Mouse (Mus musculus): ENCODE measurements around the gene AI854703. TPM values are rescaled to one million over a fixed set of nuclear protein-coding genes. Genes with fewer than 3 reads are reported as not detected.

The AI854703 gene
- polyA plus RNA-seq, 1 experiment = 0.01 TPM

DNA sequence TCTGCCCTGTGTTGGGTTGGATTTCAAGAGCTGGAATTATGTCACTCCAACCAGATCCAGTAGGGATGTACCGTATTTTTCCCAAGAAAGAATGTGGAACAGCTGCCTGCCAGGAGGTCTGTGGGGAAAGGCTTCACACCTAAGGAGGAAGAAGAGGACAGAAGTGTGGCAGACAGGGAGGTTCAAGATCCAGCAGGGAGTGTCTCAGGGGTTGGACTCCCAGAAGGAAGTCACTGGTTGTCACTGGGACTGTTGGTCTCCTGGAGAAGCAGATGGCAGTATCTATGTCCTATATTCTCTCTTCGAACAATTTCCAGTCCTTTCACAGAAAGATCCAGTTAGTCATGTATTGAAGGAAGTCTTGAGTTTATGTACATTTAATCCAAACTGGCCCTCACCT lies 21.0 kb downstream of the AI854703 start:
- TF ChIP-seq MYOG (IDR thresholded peaks at IDR 0.05; ENCODE audit: control insufficient read depth in 1 of 3, insufficient read depth in 1 of 3, insufficient read length in 2 of 3, low read depth in 2 of 3) (no peak), USF1 (IDR thresholded peaks at IDR 0.05; ENCODE audit: low read depth) (no peak), CEBPB (IDR thresholded peaks at IDR 0.05; ENCODE audit: insufficient read depth, poor library complexity, severe bottlenecking) (no peak), TCF12 (IDR thresholded peaks at IDR 0.05; ENCODE audit: insufficient read depth, poor library complexity, severe bottlenecking) (no peak), POLR2A (IDR thresholded peaks at IDR 0.05; ENCODE audit: insufficient read length, low read depth) (no peak), SRF (IDR thresholded peaks at IDR 0.05; ENCODE audit: control insufficient read depth, insufficient read length, low read depth) (no peak), POLR2AphosphoS2 (IDR thresholded peaks at IDR 0.05; ENCODE audit: insufficient read length, low read depth) (no peak)
- H3K79me2 ChIP-seq (ENCODE audit: control insufficient read depth, insufficient read depth) = no peaks in the 10 kb centered on the region
- H3K27me3 ChIP-seq (ENCODE audit: control insufficient read depth, insufficient read depth, insufficient read length) = peaks cover 6% of the 10 kb centered on the region
- H3K4me3 ChIP-seq = no peak overlapping the region
- H3K4me2 ChIP-seq (ENCODE audit: low read depth) = no peak overlapping the region
- H3ac ChIP-seq (ENCODE audit: control insufficient read depth, insufficient read length) = no peak overlapping the region
- H3K36me3 ChIP-seq (ENCODE audit: control insufficient read depth, insufficient read depth) = no peaks in the 10 kb centered on the region

GRCm38 (mm10) chr6:48648779-48649178 lies 22.2 kb downstream of the AI854703 start:
- Histone ChIP-seq H3K79me2 (ENCODE audit: control insufficient read depth, insufficient read depth) (no peaks in the 10 kb centered on the region), H3K36me3 (ENCODE audit: control insufficient read depth, insufficient read depth) (no peaks in the 10 kb centered on the region), H3K4me3 (no peak overlapping the region), H3ac (ENCODE audit: control insufficient read depth, insufficient read length) (no peak overlapping the region), H3K4me2 (ENCODE audit: low read depth) (no peak overlapping the region), H3K27me3 (ENCODE audit: control insufficient read depth, insufficient read depth, insufficient read length) (peaks cover 6% of the 10 kb centered on the region)
- TF ChIP-seq POLR2AphosphoS2 (IDR thresholded peaks at IDR 0.05; ENCODE audit: insufficient read length, low read depth) (no peak), E2F4 (IDR thresholded peaks at IDR 0.05; ENCODE audit: insufficient read depth) (no peak), REST (IDR thresholded peaks at IDR 0.05; ENCODE audit: insufficient read depth, insufficient read length) (no peak), TCF3 (IDR thresholded peaks at IDR 0.05; ENCODE audit: insufficient read length, low read depth) (no peak), MYOD1 (IDR thresholded peaks at IDR 0.05; ENCODE audit: control insufficient read depth in 1 of 3, insufficient read length in 2 of 3, low read depth in 2 of 3) (no peak), USF1 (IDR thresholded peaks at IDR 0.05; ENCODE audit: low read depth) (no peak), MAX (IDR thresholded peaks at IDR 0.05; ENCODE audit: low read depth) (no peak), MYOG (IDR thresholded peaks at IDR 0.05; ENCODE audit: control insufficient read depth in 1 of 3, insufficient read depth in 1 of 3, insufficient read length in 2 of 3, low read depth in 2 of 3) (no peak), TCF12 (IDR thresholded peaks at IDR 0.05; ENCODE audit: insufficient read depth, poor library complexity, severe bottlenecking) (no peak), SRF (IDR thresholded peaks at IDR 0.05; ENCODE audit: control insufficient read depth, insufficient read length, low read depth) (no peak), CEBPB (IDR thresholded peaks at IDR 0.05; ENCODE audit: insufficient read depth, poor library complexity, severe bottlenecking) (no peak), POLR2A (IDR thresholded peaks at IDR 0.05; ENCODE audit: insufficient read length, low read depth) (no peak)

- Histone ChIP-seq H3K4me2 (ENCODE audit: low read depth) (no peak overlapping the region), H3K27me3 (ENCODE audit: control insufficient read depth, insufficient read depth, insufficient read length) (peaks cover 6% of the 10 kb centered on the region), H3K4me3 (no peak overlapping the region), H3K36me3 (ENCODE audit: control insufficient read depth, insufficient read depth) (no peaks in the 10 kb centered on the region), H3ac (ENCODE audit: control insufficient read depth, insufficient read length) (no peak overlapping the region), H3K79me2 (ENCODE audit: control insufficient read depth, insufficient read depth) (no peaks in the 10 kb centered on the region)
- no peak for TF ChIP-seq POLR2A (IDR thresholded peaks at IDR 0.05; ENCODE audit: insufficient read length, low read depth)
- no peak for TF ChIP-seq MAX (IDR thresholded peaks at IDR 0.05; ENCODE audit: low read depth)
- TF ChIP-seq MYOG (IDR thresholded peaks at IDR 0.05; ENCODE audit: control insufficient read depth in 1 of 3, insufficient read depth in 1 of 3, insufficient read length in 2 of 3, low read depth in 2 of 3) = no peak
- no peak for TF ChIP-seq CEBPB (IDR thresholded peaks at IDR 0.05; ENCODE audit: insufficient read depth, poor library complexity, severe bottlenecking)
These were observed 23.5 kb downstream of the AI854703 start for GRCm38 (mm10) chr6:48650041-48650440.

DNA sequence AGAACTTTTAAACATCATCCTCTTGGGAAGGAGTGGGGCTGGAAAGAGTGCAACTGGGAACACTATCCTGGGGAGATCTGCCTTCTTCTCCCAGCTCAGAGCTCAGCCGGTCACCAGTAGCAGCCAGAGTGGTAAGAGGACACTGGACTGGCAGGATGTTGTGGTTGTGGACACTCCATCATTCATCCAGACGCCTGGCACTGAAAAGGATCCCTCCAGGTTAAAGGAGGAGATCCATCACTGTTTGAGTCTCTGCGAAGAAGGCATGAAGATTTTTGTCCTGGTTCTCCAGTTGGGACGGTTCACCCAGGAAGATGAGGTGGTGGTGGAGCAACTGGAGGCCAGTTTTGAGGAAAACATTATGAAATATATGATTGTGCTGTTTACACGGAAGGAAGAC lies 32.2 kb downstream of the AI854703 start:
- TF ChIP-seq E2F4 (IDR thresholded peaks at IDR 0.05; ENCODE audit: insufficient read depth) = no peak
- no peak for TF ChIP-seq MYOD1 (IDR thresholded peaks at IDR 0.05; ENCODE audit: control insufficient read depth in 1 of 3, insufficient read length in 2 of 3, low read depth in 2 of 3)
- no peak for TF ChIP-seq REST (IDR thresholded peaks at IDR 0.05; ENCODE audit: insufficient read depth, insufficient read length)
- no peak for TF ChIP-seq USF1 (IDR thresholded peaks at IDR 0.05; ENCODE audit: low read depth)
- no peak for TF ChIP-seq MAX (IDR thresholded peaks at IDR 0.05; ENCODE audit: low read depth)
- TF ChIP-seq SRF (IDR thresholded peaks at IDR 0.05; ENCODE audit: control insufficient read depth, insufficient read length, low read depth) = no peak
- TF ChIP-seq MYOG (IDR thresholded peaks at IDR 0.05; ENCODE audit: control insufficient read depth in 1 of 3, insufficient read depth in 1 of 3, insufficient read length in 2 of 3, low read depth in 2 of 3) = no peak
- TF ChIP-seq TCF3 (IDR thresholded peaks at IDR 0.05; ENCODE audit: insufficient read length, low read depth) = no peak
- TF ChIP-seq CEBPB (IDR thresholded peaks at IDR 0.05; ENCODE audit: insufficient read depth, poor library complexity, severe bottlenecking) = no peak
- no peak for TF ChIP-seq POLR2AphosphoS2 (IDR thresholded peaks at IDR 0.05; ENCODE audit: insufficient read length, low read depth)
- no peak for TF ChIP-seq POLR2A (IDR thresholded peaks at IDR 0.05; ENCODE audit: insufficient read length, low read depth)
- no peak for TF ChIP-seq TCF12 (IDR thresholded peaks at IDR 0.05; ENCODE audit: insufficient read depth, poor library complexity, severe bottlenecking)
- H3K4me2 ChIP-seq (ENCODE audit: low read depth) = no peak overlapping the region
- no peak overlapping the region for H3ac ChIP-seq (ENCODE audit: control insufficient read depth, insufficient read length)
- peaks cover 5% of the 10 kb centered on the region for H3K27me3 ChIP-seq (ENCODE audit: control insufficient read depth, insufficient read depth, insufficient read length)
- no peak overlapping the region for H3K4me3 ChIP-seq
- H3K79me2 ChIP-seq (ENCODE audit: control insufficient read depth, insufficient read depth) = no peaks in the 10 kb centered on the region
- H3K36me3 ChIP-seq (ENCODE audit: control insufficient read depth, insufficient read depth) = no peaks in the 10 kb centered on the region

GRCm38 (mm10) chr6:48664750-48665149 lies 38.2 kb downstream of the AI854703 start:
- H3K36me3 ChIP-seq (ENCODE audit: control insufficient read depth, insufficient read depth) = no peaks in the 10 kb centered on the region
- no peak overlapping the region for H3ac ChIP-seq (ENCODE audit: control insufficient read depth, insufficient read length)
- H3K27me3 ChIP-seq (ENCODE audit: control insufficient read depth, insufficient read depth, insufficient read length) = peaks cover 7% of the 10 kb centered on the region
- no peak overlapping the region for H3K4me3 ChIP-seq
- TF ChIP-seq REST (IDR thresholded peaks at IDR 0.05; ENCODE audit: insufficient read depth, insufficient read length) = no peak
- no peak for TF ChIP-seq POLR2A (IDR thresholded peaks at IDR 0.05; ENCODE audit: insufficient read length, low read depth)
- no peak for TF ChIP-seq MYOG (IDR thresholded peaks at IDR 0.05; ENCODE audit: control insufficient read depth in 1 of 3, insufficient read depth in 1 of 3, insufficient read length in 2 of 3, low read depth in 2 of 3)
- no peak for TF ChIP-seq E2F4 (IDR thresholded peaks at IDR 0.05; ENCODE audit: insufficient read depth)
- no peak for TF ChIP-seq TCF12 (IDR thresholded peaks at IDR 0.05; ENCODE audit: insufficient read depth, poor library complexity, severe bottlenecking)
- TF ChIP-seq MAX (IDR thresholded peaks at IDR 0.05; ENCODE audit: low read depth) = no peak
- no peak for TF ChIP-seq CEBPB (IDR thresholded peaks at IDR 0.05; ENCODE audit: insufficient read depth, poor library complexity, severe bottlenecking)
- TF ChIP-seq POLR2AphosphoS2 (IDR thresholded peaks at IDR 0.05; ENCODE audit: insufficient read length, low read depth) = no peak
- TF ChIP-seq USF1 (IDR thresholded peaks at IDR 0.05; ENCODE audit: low read depth) = no peak
- no peak for TF ChIP-seq TCF3 (IDR thresholded peaks at IDR 0.05; ENCODE audit: insufficient read length, low read depth)
- no peak for TF ChIP-seq MYOD1 (IDR thresholded peaks at IDR 0.05; ENCODE audit: control insufficient read depth in 1 of 3, insufficient read length in 2 of 3, low read depth in 2 of 3)
- TF ChIP-seq SRF (IDR thresholded peaks at IDR 0.05; ENCODE audit: control insufficient read depth, insufficient read length, low read depth) = no peak
- no peak overlapping the region for H3K4me2 ChIP-seq (ENCODE audit: low read depth)
- no peaks in the 10 kb centered on the region for H3K79me2 ChIP-seq (ENCODE audit: control insufficient read depth, insufficient read depth)
